Mouse (Mus musculus) hindbrain, embryonic 16.5 days (tissue): ENCODE data around the gene Rptor. TPM values are rescaled to one million over a fixed set of nuclear protein-coding genes. Genes with fewer than 3 reads are reported as not detected.
A peak's percentile ranks its signal among the peaks of the same experiment; 100 is the strongest.

ENCODE experiments used
- ATAC-seq: fragments of 200-750 bp; cut with Nextera tagmentation; 2 replicates; pipeline ENCODE4 v1.8.0; 2017; ENCODE audit warnings: moderate TSS enrichment, moderate library complexity
- H3K27ac ChIP-seq: fragments of 300-500 bp; sonication (generic); 2 replicates; pipeline ENCODE4 v1.5.1; 2014; ENCODE audit warnings: low read depth, mild to moderate bottlenecking, control low read depth, low read length, moderate library complexity
- H3K27me3 ChIP-seq: fragments of 300-500 bp; sonication (generic); replicated peaks from 2 replicates; pipeline ENCODE4 v1.6.1; 2014; ENCODE audit warnings: low read length; ENCODE audit not compliant: control insufficient read depth, insufficient read depth
- H3K36me3 ChIP-seq: fragments of 300-500 bp; sonication (generic); 2 replicates; pipeline ENCODE4 v1.6.1; 2014; ENCODE audit warnings: mild to moderate bottlenecking, low read length, moderate library complexity, mixed read lengths; ENCODE audit not compliant: control insufficient read depth, insufficient read depth
- H3K4me1 ChIP-seq: fragments of 300-500 bp; sonication (generic); 2 replicates; pipeline ENCODE4 v1.6.1; 2014; ENCODE audit warnings: low read depth, low read length; ENCODE audit not compliant: control insufficient read depth, insufficient read depth
- H3K4me2 ChIP-seq: fragments of 300-500 bp; sonication (generic); 2 replicates; pipeline ENCODE4 v1.6.1; 2014; ENCODE audit warnings: mild to moderate bottlenecking, low read length, control low read depth, moderate library complexity
- H3K4me3 ChIP-seq: fragments of 300-500 bp; sonication (generic); 2 replicates; pipeline ENCODE4 v1.5.1; 2014; ENCODE audit warnings: mild to moderate bottlenecking, low read length, control low read depth, moderate library complexity
- H3K9ac ChIP-seq: fragments of 300-500 bp; sonication (generic); 2 replicates; pipeline ENCODE4 v1.6.1; 2014; ENCODE audit warnings: low read depth, mild to moderate bottlenecking, control low read depth, low read length, moderate library complexity
- H3K9me3 ChIP-seq: fragments of 300-500 bp; sonication (generic); 2 replicates; pipeline ENCODE4 v1.6.1; 2014; ENCODE audit warnings: mild to moderate bottlenecking, low read length, moderate library complexity; ENCODE audit not compliant: control insufficient read depth
- WGBS: fragments of 180-500 bp; shearing (Covaris S2); extraction: QIAGEN DNeasy Blood & Tissue Kit; methylation state at CpG from one replicate; pipeline ENCODE4 v1.1.7; 2014; 5-methylcytosine and 5-hydroxymethylcytosine counted together
- polyA plus RNA-seq: library from polyadenylated mRNA; unstranded; fragments of >200 nt; fragmentation: Nextera tagmentation; extraction: Ambion mirVana; gene quantifications from 2 replicates; pipeline ENCODE4 v1.2.1, GENCODE M21; 2015

Gene Rptor
- polyA plus RNA-seq, 1 experiment from 2014 or later = 8.5 TPM

DNA sequence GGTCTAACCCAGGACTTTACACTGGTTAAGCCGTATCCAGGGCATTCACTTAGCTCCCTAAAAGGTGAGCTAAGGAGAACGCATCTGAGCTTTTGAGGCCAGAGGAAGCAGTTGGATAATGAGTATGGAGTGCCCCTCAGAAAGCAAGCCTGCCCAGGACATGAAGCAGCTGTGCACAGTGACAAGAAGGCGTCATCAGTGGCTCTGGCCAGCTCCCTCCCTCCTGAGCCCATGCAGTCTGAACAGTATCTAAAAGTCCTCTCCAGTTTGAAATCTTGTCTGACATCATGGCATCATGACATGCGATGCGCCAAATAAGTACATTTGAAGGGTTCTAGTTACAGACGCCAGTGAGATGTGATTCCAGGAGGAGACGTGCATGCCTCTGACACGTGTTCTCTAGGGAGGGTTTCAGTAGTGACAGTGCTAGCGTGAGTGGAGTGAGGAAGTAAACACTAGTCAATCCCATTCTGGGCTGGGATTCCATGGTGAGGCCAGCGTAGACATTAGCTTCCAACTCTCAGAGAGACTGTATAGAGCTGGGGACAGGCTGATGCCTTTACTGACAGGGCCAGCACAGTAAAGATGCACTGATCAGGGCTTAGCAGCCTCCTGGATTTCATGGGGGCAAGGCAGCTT is 202.5 kb downstream of the Rptor start:
- no peak overlapping the region for H3K4me3 ChIP-seq
- WGBS = 94% methylated on average over 10 of the region's 10 CpGs

DNA sequence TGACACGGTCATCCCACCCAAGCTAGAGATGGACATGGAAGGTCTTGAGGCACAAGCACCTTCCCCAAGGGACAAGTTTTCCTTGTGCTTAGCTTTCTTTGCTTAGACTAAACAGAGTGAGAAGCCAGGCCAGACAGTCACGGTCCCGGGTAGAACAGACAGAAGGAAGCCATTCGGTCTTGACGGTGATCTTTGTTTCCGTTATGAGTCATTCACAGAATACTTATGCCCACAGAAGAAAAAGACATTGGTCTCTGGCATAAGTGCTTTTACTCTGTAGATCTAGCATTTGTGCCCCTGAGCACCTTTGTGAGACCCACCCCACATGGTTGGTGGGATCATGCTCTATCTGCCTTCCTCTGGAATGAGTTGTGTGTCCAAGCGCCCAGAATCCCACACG is 203.8 kb downstream of the Rptor start:
- Histone ChIP-seq H3K36me3 (no peaks in the 10 kb centered on the region), H3K4me1 (peaks cover 3% of the 10 kb centered on the region), H3K27me3 (no peaks in the 10 kb centered on the region), H3K9me3 (no peaks in the 10 kb centered on the region), H3K4me3 (no peak overlapping the region), H3K9ac (no peak overlapping the region), H3K4me2 (no peak overlapping the region), H3K27ac (no peak overlapping the region)
- 96% methylated on average over 8 of the region's 8 CpGs for WGBS
- no peak for ATAC-seq

More for the DNA sequence above, 202.5 kb downstream of the Rptor start:
- Histone ChIP-seq H3K36me3 (no peaks in the 10 kb centered on the region), H3K27me3 (no peaks in the 10 kb centered on the region), H3K9ac (no peak overlapping the region), H3K4me1 (peaks cover 3% of the 10 kb centered on the region), H3K9me3 (no peaks in the 10 kb centered on the region), H3K27ac (no peak overlapping the region), H3K4me2 (no peak overlapping the region)
- ATAC-seq = no peak

DNA sequence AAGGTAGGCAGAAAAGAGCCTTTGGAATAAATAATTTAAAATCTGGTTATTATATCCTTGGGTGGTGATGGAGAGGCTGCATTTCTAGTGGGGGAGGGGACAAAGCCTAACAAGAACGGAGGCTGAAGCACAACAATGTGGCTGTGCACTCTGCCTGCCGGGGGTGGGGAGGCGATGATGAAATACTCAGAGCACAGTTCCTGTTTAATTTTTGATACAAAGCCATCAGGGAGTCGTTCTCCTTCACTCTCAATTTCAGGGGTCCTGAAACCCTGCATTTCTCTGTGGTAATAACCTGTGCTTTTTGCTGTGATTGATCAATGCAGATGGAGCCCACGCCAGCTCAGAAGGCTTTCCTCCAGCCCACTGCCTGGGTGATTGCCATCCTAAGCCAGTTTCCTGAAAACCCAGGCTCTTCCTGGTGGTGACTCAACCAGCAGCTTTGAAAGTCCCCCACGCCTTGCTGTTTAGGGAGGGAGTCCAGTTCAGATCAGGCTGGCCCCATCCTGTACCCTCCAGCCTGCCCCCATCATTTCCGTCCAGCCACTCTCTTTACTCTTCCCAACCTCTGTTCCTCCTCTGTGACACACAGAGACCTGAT is 204.8 kb downstream of the Rptor start:
- Histone ChIP-seq H3K9ac (no peak overlapping the region), H3K27me3 (no peaks in the 10 kb centered on the region), H3K4me1 (peaks cover 3% of the 10 kb centered on the region), H3K36me3 (peaks cover 7% of the 10 kb centered on the region; the same call in 1 of the 2 replicates), H3K4me3 (no peak overlapping the region), H3K4me2 (no peak overlapping the region), H3K27ac (peak overlapping the region; percentile 44), H3K9me3 (no peaks in the 10 kb centered on the region)
- no peak for ATAC-seq
- 64% methylated on average over 7 of the region's 7 CpGs for WGBS

DNA sequence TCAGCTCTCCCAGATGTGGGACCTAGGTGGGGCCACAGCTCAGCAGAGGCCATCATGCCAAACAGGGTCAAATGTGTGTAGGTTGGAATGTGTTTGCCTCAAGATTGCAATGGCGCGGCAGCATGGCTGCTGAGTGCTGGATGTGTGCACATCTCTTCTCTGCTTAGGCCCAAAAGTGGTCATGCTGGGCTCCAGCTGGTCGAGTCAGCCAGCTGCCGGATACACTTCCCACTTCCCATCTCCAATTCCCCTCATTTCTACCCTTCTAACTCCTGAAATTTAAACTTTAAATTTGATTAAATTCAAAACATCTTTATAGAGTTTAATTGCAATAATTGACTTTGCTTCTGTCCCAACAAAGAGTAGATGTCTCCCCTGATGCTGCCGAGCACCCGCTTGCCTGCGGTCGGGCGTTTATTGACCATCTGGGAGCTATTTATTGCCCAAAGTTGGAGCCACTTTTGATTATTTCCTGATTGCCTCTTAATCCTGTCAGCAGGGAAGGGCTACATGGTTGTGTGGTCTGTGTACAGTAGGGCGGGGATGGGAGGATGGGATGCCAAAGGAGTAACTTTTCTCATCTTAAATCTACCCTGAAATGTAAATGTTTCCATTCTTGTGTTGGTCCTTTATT is 206.1 kb downstream of the Rptor start:
- no peak overlapping the region for H3K4me3 ChIP-seq
- H3K9me3 ChIP-seq = no peaks in the 10 kb centered on the region
- H3K27ac ChIP-seq = no peak overlapping the region
- WGBS = 82% methylated on average over 10 of the region's 10 CpGs
- peaks cover 7% of the 10 kb centered on the region; the same call in 1 of the 2 replicates for H3K36me3 ChIP-seq
- no peak overlapping the region for H3K4me2 ChIP-seq
- no peak overlapping the region for H3K9ac ChIP-seq
- no peak for ATAC-seq
- no peaks in the 10 kb centered on the region for H3K27me3 ChIP-seq
- H3K4me1 ChIP-seq = peaks cover 3% of the 10 kb centered on the region

- no peak overlapping the region for H3K27ac ChIP-seq
- H3K9me3 ChIP-seq = no peaks in the 10 kb centered on the region
- H3K4me2 ChIP-seq = no peak overlapping the region
- no peaks in the 10 kb centered on the region for H3K27me3 ChIP-seq
- H3K36me3 ChIP-seq = peaks cover 7% of the 10 kb centered on the region; the same call in 1 of the 2 replicates
- H3K9ac ChIP-seq = no peak overlapping the region
- H3K4me1 ChIP-seq = peaks cover 3% of the 10 kb centered on the region
- WGBS = 68% methylated on average over 5 of the region's 5 CpGs
- no peak overlapping the region for H3K4me3 ChIP-seq
- ATAC-seq = no peak
Measured at GRCm38 (mm10) chr11:119809309-119809708, 206.6 kb downstream of the Rptor start.

DNA sequence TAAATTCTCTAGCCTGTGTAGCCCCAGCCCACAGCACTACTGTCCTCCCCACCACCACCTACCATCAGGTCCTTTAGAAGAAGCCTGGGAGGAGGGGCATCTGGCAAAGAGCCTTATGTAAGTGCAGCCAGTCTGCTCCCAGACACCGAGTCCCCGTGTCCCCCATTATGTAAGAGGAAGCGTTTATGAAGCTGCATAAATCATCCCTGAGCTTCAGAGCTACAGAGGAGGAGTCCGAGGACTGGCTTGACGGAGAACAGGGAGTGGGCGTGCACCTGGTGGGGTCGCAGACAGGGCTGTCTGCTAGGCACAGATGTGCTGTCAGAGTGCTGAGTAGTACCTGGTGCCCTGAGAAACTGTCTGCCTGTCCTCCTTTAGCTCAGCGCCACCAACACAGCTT is 208.3 kb downstream of the Rptor start:
- no peak for ATAC-seq
- Histone ChIP-seq H3K4me1 (peaks cover 3% of the 10 kb centered on the region), H3K9ac (no peak overlapping the region), H3K4me2 (no peak overlapping the region), H3K9me3 (no peaks in the 10 kb centered on the region), H3K27me3 (no peaks in the 10 kb centered on the region), H3K27ac (no peak overlapping the region), H3K4me3 (no peak overlapping the region), H3K36me3 (peaks cover 7% of the 10 kb centered on the region; the same call in 1 of the 2 replicates)
- 67% methylated on average over 8 of the region's 8 CpGs for WGBS

GRCm38 (mm10) chr11:119811598-119811997 is 208.9 kb downstream of the Rptor start:
- Histone ChIP-seq H3K9me3 (no peaks in the 10 kb centered on the region), H3K36me3 (peaks cover 7% of the 10 kb centered on the region; the same call in 1 of the 2 replicates), H3K9ac (no peak overlapping the region), H3K4me3 (no peak overlapping the region), H3K4me2 (no peak overlapping the region), H3K27me3 (no peaks in the 10 kb centered on the region), H3K27ac (no peak overlapping the region), H3K4me1 (peaks cover 3% of the 10 kb centered on the region)
- ATAC-seq = no peak
- WGBS = 75% methylated on average over 1 of the region's 1 CpGs

- 97% methylated on average over 4 of the region's 4 CpGs for whole genome bisulfite sequencing
Measured at GRCm38 (mm10) chr11:119812093-119812492, 209.4 kb downstream of the Rptor start.

DNA sequence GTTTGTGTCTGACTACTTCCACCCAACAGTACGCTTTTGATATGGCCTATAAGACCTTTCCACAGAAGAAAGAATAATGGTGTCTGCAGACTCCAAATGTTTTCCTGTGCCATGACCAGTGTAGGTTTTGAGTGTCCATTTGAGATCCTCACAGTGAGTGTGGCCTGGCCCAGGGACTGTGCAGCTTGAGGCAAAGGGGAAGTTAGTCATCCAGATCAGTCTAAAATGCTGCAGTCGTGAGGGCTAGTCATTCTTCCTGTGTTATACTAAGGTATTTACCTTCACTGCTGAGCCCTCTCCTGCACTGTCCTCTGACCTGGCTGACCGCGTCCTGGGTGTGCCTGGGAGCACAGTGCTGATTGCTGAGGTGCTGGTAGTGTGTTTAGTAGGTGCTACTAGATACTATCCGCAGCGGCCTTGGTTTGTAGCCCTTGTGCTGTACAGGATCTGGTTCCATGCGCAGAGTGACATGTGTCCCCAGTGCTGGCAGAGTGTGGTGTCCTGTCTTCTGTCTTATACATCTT is 211.4 kb downstream of the Rptor start:
- Histone ChIP-seq H3K4me3 (no peak overlapping the region), H3K27me3 (no peaks in the 10 kb centered on the region), H3K9ac (no peak overlapping the region), H3K9me3 (no peaks in the 10 kb centered on the region), H3K27ac (no peak overlapping the region), H3K4me2 (no peak overlapping the region), H3K36me3 (peaks cover 11% of the 10 kb centered on the region), H3K4me1 (no peaks in the 10 kb centered on the region; the same call in 1 of the 2 replicates)
- no peak for ATAC-seq
- WGBS = 92% methylated on average over 7 of the region's 7 CpGs

More at GRCm38 (mm10) chr11:119812093-119812492, 209.4 kb downstream of the Rptor start:
- Histone ChIP-seq H3K36me3 (peaks cover 9% of the 10 kb centered on the region), H3K4me1 (peaks cover 3% of the 10 kb centered on the region), H3K27ac (no peak overlapping the region), H3K4me2 (no peak overlapping the region), H3K9me3 (no peaks in the 10 kb centered on the region), H3K27me3 (no peaks in the 10 kb centered on the region), H3K9ac (no peak overlapping the region), H3K4me3 (no peak overlapping the region)
- no peak for ATAC-seq
